Mouse (Mus musculus) kidney, postnatal 0 days (tissue): ENCODE results near the gene Rsad2. TPM values are rescaled to one million over a fixed set of nuclear protein-coding genes. Genes with fewer than 3 reads are reported as not detected.
A peak's percentile ranks its signal among the peaks of the same experiment; 100 is the strongest.
"Not testable (repeated sequence)": the region's sequence is repeated elsewhere in the genome, so short reads cannot be mapped to it uniquely, and the experiment has no call there.

Experiments
- ATAC-seq: fragments of 200-750 bp; cut with Nextera tagmentation; replicated peaks from 2 replicates; pipeline ENCODE4 v1.8.0; 2017; ENCODE audit warnings: low read depth, moderate number of reproducible peaks, moderate TSS enrichment, moderate library complexity; ENCODE audit not compliant: low FRiP score
- DNase-seq: peaks from one replicate; pipeline ENCODE4 v3.0.0-alpha.2; 2016; ENCODE audit warnings: low spot score
- H3K27ac ChIP-seq: fragments of 300-500 bp; sonication (generic); 2 replicates; pipeline ENCODE4 v1.5.1; 2014; ENCODE audit warnings: mild to moderate bottlenecking
- H3K27me3 ChIP-seq: fragments of 300-500 bp; sonication (generic); 2 replicates; pipeline ENCODE4 v1.6.1; 2014; ENCODE audit warnings: low read length, mixed read lengths; ENCODE audit not compliant: insufficient read depth
- H3K36me3 ChIP-seq: fragments of 300-500 bp; sonication (generic); 2 replicates; pipeline ENCODE4 v1.6.1; 2014; ENCODE audit warnings: low read length, mixed read lengths; ENCODE audit not compliant: insufficient read depth
- H3K4me1 ChIP-seq: fragments of 300-500 bp; sonication (generic); replicated peaks from 2 replicates; pipeline ENCODE4 v1.6.1; 2014; ENCODE audit warnings: antibody characterized with exemption, low read length, mixed read lengths; ENCODE audit not compliant: insufficient read depth
- H3K4me2 ChIP-seq: fragments of 300-500 bp; sonication (generic); 2 replicates; pipeline ENCODE4 v1.6.1; 2014; ENCODE audit warnings: mild to moderate bottlenecking, low read length, moderate library complexity, mixed read lengths
- H3K4me3 ChIP-seq: fragments of 300-500 bp; sonication (generic); replicated peaks from 2 replicates; pipeline ENCODE4 v1.5.1; 2014; ENCODE audit warnings: low read depth, low read length
- H3K9ac ChIP-seq: fragments of 300-500 bp; sonication (generic); 2 replicates; pipeline ENCODE4 v1.6.1; 2014; ENCODE audit warnings: low read depth, low read length
- H3K9me3 ChIP-seq: fragments of 300-500 bp; sonication (generic); replicated peaks from 2 replicates; pipeline ENCODE4 v1.6.1; 2016; ENCODE audit warnings: low read length, inconsistent platforms, mixed read lengths
- CTCF ChIP-seq: IDR thresholded peaks from 2 replicates; pipeline ENCODE4 v1.5.1; 2016; ENCODE audit warnings: antibody characterized with exemption, low read depth, mild to moderate bottlenecking, moderate library complexity
- WGBS: fragments of 180-500 bp; shearing (Covaris S2); extraction: QIAGEN DNeasy Blood & Tissue Kit; methylation state at CpG from one replicate; pipeline ENCODE4 v1.1.7; 2014; 5-methylcytosine and 5-hydroxymethylcytosine counted together
- polyA plus RNA-seq: library from polyadenylated mRNA; unstranded; fragments of >200 nt; fragmentation: Nextera tagmentation; extraction: Ambion mirVana; gene quantifications from 2 replicates; pipeline ENCODE4 v1.2.1, GENCODE M21; 2015

Rsad2 gene
- polyA plus RNA-seq, result 36.2 and 39.0 TPM in 2 replicates

DNA sequence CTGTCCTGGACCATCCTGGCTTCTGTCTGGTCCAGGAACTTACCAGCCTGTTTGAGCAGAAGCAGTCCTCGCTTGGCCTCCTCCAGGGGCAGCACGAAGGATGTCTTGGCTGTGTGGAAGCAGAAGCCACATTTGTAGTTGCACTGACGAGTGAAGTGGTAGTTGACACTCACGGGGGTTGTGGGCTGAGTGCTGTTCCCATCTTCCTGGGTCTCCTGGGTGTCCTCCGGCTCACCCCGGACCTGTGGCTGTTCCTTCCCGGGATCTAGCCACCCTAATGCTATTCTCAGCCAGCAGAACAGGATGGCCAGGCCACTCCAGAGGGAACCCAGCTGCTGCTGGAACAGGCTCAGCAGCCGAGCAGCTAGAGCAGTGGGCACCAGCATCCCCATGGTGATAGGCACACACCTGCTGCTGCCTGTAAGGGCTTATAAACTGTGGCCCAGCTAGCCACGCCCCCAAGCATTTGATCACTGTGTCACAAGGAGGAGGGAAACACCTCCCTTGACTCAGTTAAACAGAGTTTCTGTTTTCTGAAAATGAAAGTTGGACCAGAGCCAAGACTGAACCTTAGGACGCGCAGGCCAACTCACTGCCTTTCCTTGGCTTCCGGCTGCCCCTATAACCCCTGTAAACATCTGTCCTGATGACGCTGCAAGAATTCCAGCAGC lies at the start of gene Rsad2:
Rsad2 (minus strand) TSS at position 425 of the 671 bp plus-strand sequence.
- Histone ChIP-seq H3K4me1 (peaks cover 9% of the 10 kb centered on the region), H3K9me3 (no peaks in the 10 kb centered on the region), H3K9ac (no peak within 1 kb of the TSS), H3K4me2 (peak within 1 kb of the TSS; percentile 46), H3K4me3 (peak within 1 kb of the TSS; percentile 26), H3K36me3 (no peaks in the 10 kb centered on the region), H3K27ac (peak within 1 kb of the TSS; percentile 60), H3K27me3 (no peaks in the 10 kb centered on the region)
- no peak for TF ChIP-seq CTCF
- ATAC-seq, result peak; percentile 72
- WGBS, result 37% methylated on average over 13 of the region's 13 CpGs
- DNase-seq, result peak; percentile 68

DNA sequence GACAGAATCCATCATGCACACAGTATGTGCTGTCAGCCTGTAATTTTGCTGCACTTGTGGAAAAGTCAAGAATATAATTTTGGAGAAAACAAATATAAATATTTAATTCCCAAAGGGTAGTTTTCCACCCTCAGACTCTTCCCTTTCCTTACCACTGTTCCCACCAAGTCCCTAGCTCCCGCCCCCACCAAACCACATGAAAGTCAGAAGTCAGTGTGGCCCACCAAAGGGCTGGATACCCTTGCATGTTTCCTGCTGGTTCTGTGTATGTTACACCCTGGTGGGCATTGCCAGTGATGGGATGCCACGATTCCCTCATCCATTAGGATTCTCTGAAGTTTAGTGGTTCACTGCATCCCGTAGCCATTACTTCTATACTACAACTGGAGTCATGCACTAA lies 44.8 kb upstream of the Rsad2 start:
- H3K4me3 ChIP-seq, result no peak overlapping the region
- H3K27ac ChIP-seq, result no peak overlapping the region
- ATAC-seq (no peak), DNase-seq (no peak)
- no peak for TF ChIP-seq CTCF
- no peak overlapping the region for H3K9ac ChIP-seq
- no peaks in the 10 kb centered on the region for H3K27me3 ChIP-seq
- no peaks in the 10 kb centered on the region for H3K4me1 ChIP-seq
- no peaks in the 10 kb centered on the region for H3K9me3 ChIP-seq
- WGBS, result 94% methylated on average over 3 of the region's 3 CpGs
- no peak overlapping the region for H3K4me2 ChIP-seq
- no peaks in the 10 kb centered on the region for H3K36me3 ChIP-seq

- TF ChIP-seq CTCF, result peak; percentile 38; the same call in 1 of the 2 replicates
- Histone ChIP-seq H3K27me3 (no peaks in the 10 kb centered on the region), H3K4me3 (no peak overlapping the region), H3K9ac (no peak overlapping the region), H3K4me1 (no peaks in the 10 kb centered on the region), H3K4me2 (no peak overlapping the region), H3K9me3 (no peaks in the 10 kb centered on the region), H3K36me3 (no peaks in the 10 kb centered on the region), H3K27ac (no peak overlapping the region)
- ATAC-seq (no peak), DNase-seq (no peak)
- WGBS, result 94% methylated on average over 1 of the region's 1 CpGs
These were observed 33.7 kb upstream of the Rsad2 start for GRCm38 (mm10) chr12:26489942-26490341.

DNA sequence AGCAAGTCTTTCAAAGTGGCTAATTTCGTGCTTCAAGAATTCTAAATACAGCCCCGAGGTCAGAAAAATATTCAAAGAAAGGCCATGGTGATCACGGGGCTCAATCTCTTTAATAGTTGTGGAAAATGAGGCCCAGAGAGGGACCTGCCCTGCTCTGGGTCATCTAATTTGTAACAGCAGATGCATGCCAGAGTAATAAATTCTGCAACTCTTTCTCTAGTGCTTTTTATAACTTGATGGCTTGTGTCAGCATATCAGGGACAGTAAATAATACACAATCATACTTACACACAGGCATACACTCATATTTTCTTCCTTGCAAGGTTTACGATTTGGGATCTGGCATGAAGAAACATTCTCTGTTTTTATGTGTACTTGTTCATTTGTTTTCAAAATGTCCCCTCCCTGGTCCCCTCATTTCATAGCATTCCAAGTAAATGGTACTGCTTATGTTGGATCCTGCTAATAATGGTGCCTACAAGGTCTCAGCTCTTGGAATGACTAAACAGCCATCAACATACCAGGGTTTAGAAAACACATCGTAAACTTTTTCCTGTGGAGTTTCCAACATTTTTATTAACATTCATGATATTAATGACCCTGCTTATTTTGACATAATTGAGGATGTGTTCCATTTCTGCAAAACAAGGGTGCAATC lies 32.5 kb upstream of the Rsad2 start:
- 27% methylated on average over 5 of the region's 5 CpGs for WGBS

DNA sequence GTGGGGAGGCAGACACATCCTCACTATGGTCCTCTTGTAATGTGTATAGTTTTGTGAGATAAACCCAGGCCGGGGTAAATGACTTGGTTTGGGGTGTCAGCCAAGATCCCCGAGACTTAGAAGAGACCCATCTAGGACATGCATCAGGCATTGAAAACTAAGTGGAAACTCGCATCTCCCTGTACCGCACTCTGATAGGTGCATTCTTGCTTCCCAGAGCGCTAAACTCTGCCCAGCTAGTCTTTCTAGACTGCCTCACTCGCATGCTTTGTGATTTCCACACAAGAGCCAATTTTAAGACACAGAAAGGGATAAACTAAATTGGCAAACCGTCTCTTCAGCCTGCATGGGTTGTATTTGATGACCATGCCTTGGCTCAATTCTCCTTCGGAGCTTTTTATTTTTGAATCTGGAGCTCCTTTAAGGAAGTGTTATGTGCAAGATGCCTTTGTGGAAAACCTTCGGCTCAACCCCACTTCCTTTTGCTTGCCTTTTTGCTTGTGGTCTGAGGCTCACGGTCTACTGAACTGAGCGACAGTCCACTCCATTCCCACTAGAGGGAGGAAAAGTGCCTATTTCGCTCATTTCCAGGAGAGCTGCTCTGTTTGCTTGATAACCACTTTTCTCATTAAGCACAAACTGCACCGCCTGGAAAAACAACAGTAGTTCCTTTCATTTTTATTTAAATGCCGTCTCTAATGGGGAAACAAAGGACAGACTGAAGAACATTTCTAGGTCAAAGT lies 31.8 kb upstream of the Rsad2 start:
- Histone ChIP-seq H3K27me3 (no peaks in the 10 kb centered on the region), H3K4me1 (no peaks in the 10 kb centered on the region), H3K4me2 (0 out of 2 replicates have a peak overlapping the region, but pooled peaks have one; percentile 18), H3K4me3 (no peak overlapping the region), H3K9me3 (no peaks in the 10 kb centered on the region), H3K9ac (no peak overlapping the region), H3K36me3 (no peaks in the 10 kb centered on the region), H3K27ac (peak overlapping the region; percentile 3; the same call in 1 of the 2 replicates)
- TF ChIP-seq CTCF, result peak; percentile 75
- no peak; the same call in 1 of the 2 replicates for ATAC-seq
- peak; percentile 86 for DNase-seq
- WGBS, result 38% methylated on average over 14 of the region's 14 CpGs

More for the DNA sequence above, 32.5 kb upstream of the Rsad2 start:
- Histone ChIP-seq H3K4me1 (no peaks in the 10 kb centered on the region), H3K27me3 (no peaks in the 10 kb centered on the region), H3K27ac (0 out of 2 replicates have a peak overlapping the region, but pooled peaks have one; percentile 3), H3K36me3 (no peaks in the 10 kb centered on the region), H3K4me2 (0 out of 2 replicates have a peak overlapping the region, but pooled peaks have one; percentile 18), H3K4me3 (no peak overlapping the region), H3K9me3 (no peaks in the 10 kb centered on the region), H3K9ac (no peak overlapping the region)
- no peak for TF ChIP-seq CTCF
- DNase-seq (peak; percentile 22), ATAC-seq (no peak)

DNA sequence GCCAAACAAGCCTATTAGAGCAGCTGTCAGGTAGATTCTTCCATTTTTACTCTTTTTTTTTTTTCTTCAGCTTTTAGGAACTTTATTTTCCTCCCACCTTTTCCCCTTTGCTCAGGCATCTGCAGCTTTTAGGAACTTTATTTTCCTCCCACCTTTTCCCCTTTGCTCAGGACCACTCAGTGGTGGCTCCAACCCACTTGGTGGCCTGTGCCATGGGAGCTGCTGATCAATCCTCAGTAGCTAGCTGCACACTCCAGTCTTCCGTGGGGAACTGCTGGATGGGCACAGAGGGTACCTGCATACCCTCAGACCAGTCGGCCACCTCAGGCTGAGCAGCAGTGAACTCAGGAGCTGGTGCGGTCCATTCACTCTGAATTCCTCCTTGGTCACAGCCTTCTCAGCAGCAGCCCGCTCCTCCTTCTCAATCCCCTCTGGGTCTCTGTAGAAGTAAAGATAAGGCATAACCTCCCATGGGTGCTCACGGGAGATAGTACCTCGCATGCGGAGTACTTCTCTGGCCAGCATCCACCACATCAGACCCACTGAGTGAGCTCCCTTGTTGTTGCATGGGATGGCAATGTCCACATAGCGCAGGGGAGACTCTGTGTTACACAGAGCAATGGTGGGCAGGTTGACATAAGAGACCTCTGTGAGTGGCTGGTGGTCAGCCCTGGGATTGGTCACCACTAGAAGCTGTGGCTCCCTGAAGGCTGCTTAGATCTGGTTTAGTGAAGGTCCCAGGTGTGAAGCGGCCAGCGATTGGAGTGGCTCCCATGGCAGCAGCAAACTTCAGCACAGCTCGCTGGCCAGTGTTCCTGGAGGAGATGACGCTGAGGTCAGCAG lies 29.7 kb upstream of the Rsad2 start:
- DNase-seq, H3K36me3 ChIP-seq, ATAC-seq, H3K27ac ChIP-seq, H3K9me3 ChIP-seq, H3K4me2 ChIP-seq, H3K4me3 ChIP-seq, H3K9ac ChIP-seq, H3K4me1 ChIP-seq, H3K27me3 ChIP-seq: not testable (repeated sequence)
- 91% methylated on average over 12 of the region's 12 CpGs for WGBS
